Mouse (Mus musculus) layer of hippocampus, adult 8-10 months (tissue): ENCODE data around the gene Cdk17. TPM values are rescaled to one million over a fixed set of nuclear protein-coding genes. Genes with fewer than 3 reads are reported as not detected.

Experiments used
- DNase-seq, 2 experiments: peaks; one replicate each; pipeline ENCODE4 v3.0.0; 2022; ENCODE audit warnings: low spot score in 2 of 2
- total RNA-seq, 4 experiments: library from RNA; stranded (reverse); gene quantifications; 2 replicates each; pipeline ENCODE4 v1.2.4; 2022

The Cdk17 gene
- 100 to 1,000 TPM; 169 to 201 (median 193) TPM for total RNA-seq

GRCm38 (mm10) chr10:93160807-93161510 is at the start of gene Cdk17:
Gene Cdk17 (plus strand): TSS chr10:93160875.
- peak; percentile 39 to 53 for DNase-seq

GRCm38 (mm10) chr10:93111412-93111811 is 49.3 kb upstream of the Cdk17 start:
- DNase-seq = no peak

GRCm38 (mm10) chr10:93112021-93112420 is 48.7 kb upstream of the Cdk17 start:
- no peak for DNase-seq

- no peak for DNase-seq
These were observed 46.7 kb upstream of the Cdk17 start for GRCm38 (mm10) chr10:93113968-93114367.

- DNase-seq = no peak
These were observed 45.9 kb upstream of the Cdk17 start for GRCm38 (mm10) chr10:93114782-93115181.

GRCm38 (mm10) chr10:93115743-93116142 is 44.9 kb upstream of the Cdk17 start:
- no peak for DNase-seq

- DNase-seq = no peak
These were observed 44.0 kb upstream of the Cdk17 start for GRCm38 (mm10) chr10:93116636-93117035.

GRCm38 (mm10) chr10:93119809-93120208 is 40.9 kb upstream of the Cdk17 start:
- peak; percentile 23 to 57 for DNase-seq

GRCm38 (mm10) chr10:93121262-93121860 is 39.3 kb upstream of the Cdk17 start:
- no peak for DNase-seq

- peak in 1 of 2 experiments; percentile 23 for DNase-seq
These were observed 38.1 kb upstream of the Cdk17 start for GRCm38 (mm10) chr10:93122399-93123184.

GRCm38 (mm10) chr10:93123310-93123709 is 37.4 kb upstream of the Cdk17 start:
- DNase-seq = no peak

GRCm38 (mm10) chr10:93123957-93124613 is 36.6 kb upstream of the Cdk17 start:
- peak; percentile 15 to 21 for DNase-seq

- no peak for DNase-seq
These were observed 34.6 kb upstream of the Cdk17 start for GRCm38 (mm10) chr10:93126025-93126424.

- DNase-seq = no peak
These were observed 32.1 kb upstream of the Cdk17 start for GRCm38 (mm10) chr10:93128566-93128965.

GRCm38 (mm10) chr10:93129345-93129744 is 31.3 kb upstream of the Cdk17 start:
- DNase-seq = no peak

- DNase-seq = no peak
These were observed 30.7 kb upstream of the Cdk17 start for GRCm38 (mm10) chr10:93129904-93130455.

- DNase-seq = no peak
These were observed 30.2 kb upstream of the Cdk17 start for GRCm38 (mm10) chr10:93130456-93130940.

- DNase-seq = no peak
These were observed 28.7 kb upstream of the Cdk17 start for GRCm38 (mm10) chr10:93131865-93132566.

GRCm38 (mm10) chr10:93138730-93139129 is 21.9 kb upstream of the Cdk17 start:
- DNase-seq = no peak

- no peak for DNase-seq
These were observed 19.9 kb upstream of the Cdk17 start for GRCm38 (mm10) chr10:93140778-93141177.
